Mouse (Mus musculus): ENCODE data around the gene Marcksl1.
A peak's percentile ranks its signal among the peaks of the same experiment; 100 is the strongest.
"Not testable (repeated sequence)": the region's sequence is repeated elsewhere in the genome, so short reads cannot be mapped to it uniquely, and the experiment has no call there.

Marcksl1 gene

DNA sequence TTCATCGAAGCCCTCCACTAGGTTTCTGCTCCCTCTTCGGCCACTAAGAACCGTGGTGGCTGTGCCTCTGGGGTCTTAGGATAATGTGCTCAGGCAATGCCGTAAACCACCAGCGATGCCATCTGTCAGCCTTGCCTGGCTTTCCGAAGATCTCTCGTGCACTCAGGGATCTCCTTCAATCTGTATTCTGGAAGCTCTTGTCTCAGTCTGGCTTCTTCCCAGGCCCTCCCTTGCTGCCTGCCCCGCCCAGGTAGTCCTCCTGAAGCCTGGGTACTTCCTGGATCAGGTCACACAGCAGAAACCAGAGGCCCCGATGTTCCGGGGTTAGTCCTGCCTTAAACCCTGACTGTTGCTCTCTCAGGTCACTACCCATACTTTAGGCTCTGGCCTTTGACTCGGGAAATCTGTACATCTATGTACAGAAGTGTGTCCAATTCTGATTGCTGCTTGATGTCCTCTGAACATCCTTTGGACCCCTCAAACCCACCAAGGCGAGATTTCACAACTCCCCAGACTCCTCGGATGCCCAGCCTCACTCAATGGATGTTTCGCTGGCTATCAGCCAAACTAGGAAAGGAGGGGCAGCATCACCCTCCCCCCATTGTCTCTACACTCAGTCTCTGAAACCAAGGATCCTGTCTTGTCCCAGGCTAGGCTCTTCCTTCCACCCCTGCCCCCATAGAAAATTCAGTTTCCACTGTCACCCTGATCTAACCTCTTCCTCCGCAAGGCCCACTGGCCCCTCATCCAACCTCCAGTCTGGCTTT, 4.4 kb upstream of the Marcksl1 start:
- no peak for ATAC-seq (ENCODE audit: insufficient number of reproducible peaks, low FRiP score, low TSS enrichment)

DNA sequence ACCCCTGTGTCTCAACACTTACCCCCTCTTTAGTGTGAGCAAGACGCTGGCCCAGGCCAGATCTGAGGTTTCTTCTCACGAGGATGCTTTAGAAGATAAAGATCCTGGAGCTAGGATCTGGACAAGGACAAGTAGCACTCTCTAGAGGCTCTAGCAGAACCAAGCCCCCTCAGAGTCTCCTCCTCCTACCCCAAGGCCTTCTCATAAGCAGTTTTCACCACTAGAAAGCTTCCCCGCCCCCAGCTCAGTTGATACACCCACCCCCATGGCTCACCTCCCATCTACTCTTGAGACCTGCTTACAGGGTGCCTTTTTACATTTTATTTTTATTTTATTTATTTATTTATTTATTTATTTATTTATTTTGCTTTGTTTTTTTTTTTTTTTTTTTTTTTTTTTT, 3.7 kb upstream of the Marcksl1 start:
- no peak for ATAC-seq (ENCODE audit: insufficient number of reproducible peaks, low FRiP score, low TSS enrichment)

DNA sequence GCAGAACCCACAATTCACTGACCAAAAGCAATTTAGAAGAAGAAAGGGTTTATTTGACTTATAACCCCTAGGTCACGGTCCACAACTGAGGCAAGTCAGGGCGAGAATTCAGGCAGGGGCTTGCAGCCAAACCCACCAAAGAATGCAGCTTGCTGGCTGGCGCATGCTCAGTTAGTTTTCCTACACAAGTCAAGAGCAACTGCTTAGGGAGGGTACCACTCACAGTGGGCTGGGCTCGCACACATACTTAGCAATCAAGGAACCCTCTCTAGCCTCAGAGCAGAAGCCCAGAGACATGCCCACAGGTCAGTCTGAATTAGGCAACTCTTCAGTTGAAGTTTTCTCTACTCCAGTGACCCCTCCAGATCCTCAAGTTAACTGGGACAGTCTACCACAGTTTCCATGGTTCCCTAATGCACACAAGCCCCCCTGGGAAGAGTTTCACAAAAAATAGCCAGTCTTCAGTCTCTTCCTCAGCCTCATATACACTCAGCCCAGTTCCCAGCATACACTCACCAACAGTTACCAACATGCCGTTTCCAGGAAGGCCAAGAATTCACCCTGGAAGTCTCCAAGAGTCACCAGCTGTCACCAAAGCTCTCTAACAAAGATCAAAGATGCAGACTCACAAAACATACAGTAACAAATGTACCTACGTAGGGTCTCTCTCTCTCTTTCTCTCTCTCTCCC, 2.5 kb upstream of the Marcksl1 start:
- ATAC-seq (ENCODE audit: insufficient number of reproducible peaks, low FRiP score, low TSS enrichment), result no peak

DNA sequence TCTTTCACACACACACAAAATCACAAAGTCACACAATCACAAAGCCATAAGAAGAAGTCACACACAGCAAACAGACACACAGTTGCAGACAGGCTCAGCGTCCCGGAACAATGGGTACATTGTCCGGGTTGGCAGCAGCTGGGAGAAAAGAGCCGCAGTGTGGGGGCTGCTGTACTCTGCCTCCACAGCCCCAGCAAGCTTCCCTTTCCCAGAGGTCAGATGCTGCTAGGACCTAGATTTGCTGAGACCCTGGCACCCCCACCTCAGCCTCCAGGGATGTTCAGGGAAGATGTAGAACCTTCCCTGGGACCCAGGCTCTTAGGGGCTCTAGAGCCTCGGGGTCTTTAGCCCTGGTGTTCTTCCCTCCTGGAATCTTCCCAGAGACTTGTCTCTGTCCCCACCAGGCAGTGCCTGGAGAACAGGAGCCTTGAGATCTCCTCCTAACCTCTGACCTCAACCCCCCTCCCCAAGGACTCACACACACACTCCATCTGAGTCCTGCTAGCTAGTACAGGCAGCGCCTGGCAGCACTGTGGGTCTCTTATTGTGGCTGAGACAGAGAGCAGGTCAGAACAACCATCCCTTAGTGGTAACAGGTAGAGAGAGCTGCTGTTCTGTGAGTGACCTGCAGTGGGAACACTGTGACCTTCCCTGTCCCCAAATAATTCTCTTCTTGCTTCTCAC, 1.8 kb upstream of the Marcksl1 start:
- ATAC-seq (ENCODE audit: insufficient number of reproducible peaks, low FRiP score, low TSS enrichment), result no peak

DNA sequence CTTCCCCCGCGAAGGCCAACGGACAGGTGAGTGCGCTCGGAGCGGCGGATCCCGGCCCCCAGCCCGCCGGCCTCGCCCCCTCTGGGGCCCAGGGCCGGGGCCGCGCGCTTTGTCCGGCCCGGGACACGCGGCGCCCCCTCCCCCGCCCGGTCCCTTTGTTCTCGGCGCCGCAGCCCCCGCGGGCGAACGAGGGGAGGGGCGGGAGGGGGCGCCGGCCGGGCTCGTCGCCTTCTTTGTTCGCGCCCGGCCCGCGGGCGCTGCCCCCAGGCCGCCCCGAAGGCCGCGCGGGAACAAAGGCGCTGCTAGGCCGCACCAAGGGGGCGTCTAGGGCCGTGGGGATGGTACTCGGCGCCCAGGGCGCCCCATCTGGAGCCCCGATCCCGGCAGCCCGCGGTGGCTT, 510 bp downstream of the Marcksl1 start:
- no peak for ATAC-seq (ENCODE audit: insufficient number of reproducible peaks, low FRiP score, low TSS enrichment)

DNA sequence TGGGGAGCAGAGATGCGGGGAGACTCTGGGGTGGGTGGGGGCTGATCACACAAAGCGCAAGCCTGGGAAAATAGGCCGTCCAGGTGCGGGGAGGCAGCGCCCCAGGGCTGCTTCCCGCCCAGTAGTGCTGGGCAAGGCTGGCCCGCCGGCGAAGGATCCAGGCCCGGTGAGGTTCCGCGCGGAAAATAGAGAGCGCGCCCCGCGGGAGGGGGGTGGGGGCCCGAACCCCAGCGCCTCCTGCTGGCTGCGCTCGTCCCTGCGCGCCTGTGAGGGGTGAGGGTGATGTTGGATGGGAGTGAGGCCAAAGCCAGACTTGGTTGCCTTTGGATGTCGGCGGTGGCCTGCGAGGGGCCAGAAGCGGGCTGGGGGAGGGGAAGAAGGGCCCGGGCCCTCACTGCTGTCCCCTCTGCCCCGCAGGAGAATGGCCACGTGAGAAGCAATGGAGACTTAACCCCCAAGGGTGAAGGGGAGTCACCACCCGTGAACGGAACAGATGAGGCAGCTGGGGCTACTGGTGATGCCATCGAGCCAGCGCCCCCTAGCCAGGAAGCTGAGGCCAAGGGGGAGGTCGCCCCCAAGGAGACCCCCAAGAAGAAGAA, 1.0 kb downstream of the Marcksl1 start:
- ATAC-seq (ENCODE audit: insufficient number of reproducible peaks, low FRiP score, low TSS enrichment), result no peak

DNA sequence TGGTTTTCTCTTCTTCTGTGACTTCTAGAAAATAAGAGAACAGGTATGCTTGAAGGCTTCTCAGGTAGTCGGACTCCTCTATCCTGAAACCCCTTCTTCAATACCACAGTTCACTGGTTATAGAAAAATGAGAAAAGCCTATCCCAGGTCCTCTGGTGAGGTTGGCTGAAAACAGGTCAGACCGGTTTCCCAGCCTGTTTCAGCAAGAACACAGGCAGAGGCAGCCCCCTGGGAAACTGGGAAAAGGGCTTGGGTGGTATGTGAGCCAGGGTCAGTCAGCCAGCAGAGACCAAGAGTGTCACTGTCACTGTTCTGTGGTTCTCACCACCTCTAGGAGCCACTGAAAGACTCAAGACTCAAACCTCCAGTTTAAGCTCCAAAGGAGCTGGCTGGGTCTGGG, 3.5 kb downstream of the Marcksl1 start:
- no peak for ATAC-seq (ENCODE audit: insufficient number of reproducible peaks, low FRiP score, low TSS enrichment)

DNA sequence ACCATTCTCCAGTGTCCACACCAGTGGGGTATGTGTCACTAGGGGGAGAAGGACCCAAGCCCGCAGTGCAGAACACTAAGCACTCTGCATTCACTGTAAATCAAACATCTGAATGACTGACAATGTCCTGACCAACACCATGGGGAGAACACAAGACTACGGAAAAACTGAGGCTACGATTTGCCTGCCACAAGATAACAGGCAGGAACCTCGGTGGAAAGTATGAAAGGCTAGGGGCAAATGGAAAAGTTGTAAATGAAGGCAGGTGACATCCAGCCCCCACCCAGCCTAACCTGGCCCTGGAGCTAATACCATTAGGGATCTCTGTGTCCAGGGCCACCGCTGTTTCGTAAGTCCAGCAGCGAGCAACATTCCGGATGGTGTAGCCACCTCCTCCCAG, 5.1 kb downstream of the Marcksl1 start:
- ATAC-seq (ENCODE audit: insufficient number of reproducible peaks, low FRiP score, low TSS enrichment), result no peak

DNA sequence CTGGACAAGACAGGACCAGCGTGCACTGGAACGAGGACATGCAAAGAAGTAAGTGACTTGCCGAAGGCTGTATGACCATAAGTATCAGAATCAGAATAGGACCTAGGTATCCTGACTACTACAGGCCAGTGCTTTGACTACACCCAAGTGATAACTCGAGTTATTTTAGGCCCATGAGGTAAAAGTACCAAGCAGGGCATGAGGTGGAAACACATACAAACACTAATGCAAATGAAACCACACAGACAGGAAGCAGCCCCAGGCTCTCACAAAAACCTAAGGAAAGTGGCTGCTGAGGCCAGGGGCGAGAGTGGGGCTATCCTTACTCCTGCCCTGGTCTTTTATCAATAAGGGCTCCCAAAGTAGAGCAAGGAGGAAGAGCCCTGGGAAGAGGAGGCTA, 12.0 kb downstream of the Marcksl1 start:
- no peak for ATAC-seq (ENCODE audit: insufficient number of reproducible peaks, low FRiP score, low TSS enrichment)

DNA sequence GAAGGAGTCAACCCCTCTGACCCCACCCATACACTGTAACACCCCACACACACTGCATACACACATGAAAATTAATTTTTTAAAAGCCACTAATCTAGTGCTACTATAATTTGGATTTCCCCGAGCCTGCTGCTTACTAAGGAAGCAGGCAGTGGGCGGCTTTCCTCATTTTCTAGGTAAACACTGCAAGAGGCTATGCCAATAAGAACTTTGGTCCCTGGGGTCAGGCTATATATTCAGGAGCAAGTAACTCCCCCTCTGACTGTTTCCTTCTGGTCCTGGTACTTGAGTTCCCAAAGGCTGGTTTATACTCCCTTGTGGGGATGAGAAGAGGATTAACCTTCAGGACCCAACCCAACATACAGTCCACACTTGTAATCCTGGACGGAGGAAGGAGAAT, 12.5 kb downstream of the Marcksl1 start:
- ATAC-seq (ENCODE audit: insufficient number of reproducible peaks, low FRiP score, low TSS enrichment), result no peak

DNA sequence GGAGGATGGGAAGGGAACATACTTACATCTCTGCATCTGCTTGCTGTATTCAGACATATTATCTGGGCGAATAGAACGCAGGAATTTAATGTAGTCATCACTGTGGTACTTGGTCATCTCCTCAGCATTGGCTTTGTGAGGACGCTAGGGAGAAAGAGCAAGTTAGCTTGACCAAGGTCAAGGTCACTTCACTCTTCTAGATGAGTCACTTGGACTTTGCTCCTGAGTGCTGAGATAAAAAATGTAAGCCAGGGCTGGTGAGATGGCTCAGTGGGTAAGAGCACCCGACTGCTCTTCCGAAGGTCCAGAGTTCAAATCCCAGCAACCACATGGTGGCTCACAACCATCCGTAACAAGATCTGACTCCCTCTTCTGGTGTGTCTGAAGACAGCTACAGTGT, 15.5 kb downstream of the Marcksl1 start:
- ATAC-seq (ENCODE audit: insufficient number of reproducible peaks, low FRiP score, low TSS enrichment), result not testable (repeated sequence)

DNA sequence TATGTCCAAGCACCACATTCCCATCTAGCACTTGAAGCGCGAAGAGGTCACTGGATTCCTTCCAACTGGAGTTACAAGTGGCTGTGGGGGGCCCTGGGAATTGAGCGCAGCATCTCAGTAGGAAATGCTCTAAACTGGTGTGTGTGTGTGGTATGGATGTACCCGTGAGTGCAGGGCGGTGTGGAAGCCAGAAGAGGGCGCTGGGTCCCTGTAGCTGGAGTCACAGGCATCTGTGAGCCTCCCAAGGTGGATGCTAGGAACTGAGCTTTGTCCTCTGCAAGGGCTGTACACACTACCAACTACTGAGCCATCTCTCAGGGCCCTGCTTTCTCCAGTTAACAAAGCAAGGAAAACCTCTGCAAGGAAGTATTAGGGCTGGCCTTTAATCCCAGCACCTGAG, 26.6 kb downstream of the Marcksl1 start:
- ATAC-seq (ENCODE audit: insufficient number of reproducible peaks, low FRiP score, low TSS enrichment), result no peak

DNA sequence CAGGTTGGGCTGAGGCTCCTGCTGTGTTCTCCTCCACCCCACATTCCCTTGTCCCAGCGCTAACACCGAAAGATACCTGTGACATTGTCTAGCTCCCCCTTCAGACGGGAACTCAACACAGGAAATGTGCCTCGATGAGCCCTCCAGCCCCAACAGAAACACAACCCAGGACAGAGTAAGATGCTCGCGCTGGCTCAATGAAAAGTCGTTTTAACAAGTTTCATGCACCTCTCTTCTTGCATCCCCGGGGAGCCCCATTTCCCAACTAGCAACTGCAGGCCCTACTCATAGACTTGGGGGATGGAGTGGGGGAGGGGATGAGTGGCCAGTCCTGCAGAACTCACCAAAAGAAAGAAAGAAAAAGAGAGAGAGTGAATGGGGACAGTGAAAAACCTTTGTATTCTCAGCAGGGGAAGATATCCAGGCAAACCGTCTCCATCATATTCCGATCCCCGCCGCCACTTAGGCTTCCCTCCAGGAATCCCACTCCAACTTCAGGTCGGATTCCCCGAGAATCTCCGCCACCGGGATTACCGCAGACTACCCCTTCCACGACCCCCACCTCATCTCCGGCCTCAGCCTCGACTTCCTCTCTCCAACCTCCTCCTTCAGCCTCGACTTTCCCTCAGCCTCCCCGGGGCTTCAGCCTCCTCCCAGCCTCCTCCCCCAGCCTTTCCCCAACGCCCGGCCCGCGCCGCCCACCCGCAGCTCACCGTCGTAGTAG, 28.6 kb downstream of the Marcksl1 start:
- ATAC-seq (ENCODE audit: insufficient number of reproducible peaks, low FRiP score, low TSS enrichment), result peak; percentile 26; the same call in 1 of the 2 replicates

DNA sequence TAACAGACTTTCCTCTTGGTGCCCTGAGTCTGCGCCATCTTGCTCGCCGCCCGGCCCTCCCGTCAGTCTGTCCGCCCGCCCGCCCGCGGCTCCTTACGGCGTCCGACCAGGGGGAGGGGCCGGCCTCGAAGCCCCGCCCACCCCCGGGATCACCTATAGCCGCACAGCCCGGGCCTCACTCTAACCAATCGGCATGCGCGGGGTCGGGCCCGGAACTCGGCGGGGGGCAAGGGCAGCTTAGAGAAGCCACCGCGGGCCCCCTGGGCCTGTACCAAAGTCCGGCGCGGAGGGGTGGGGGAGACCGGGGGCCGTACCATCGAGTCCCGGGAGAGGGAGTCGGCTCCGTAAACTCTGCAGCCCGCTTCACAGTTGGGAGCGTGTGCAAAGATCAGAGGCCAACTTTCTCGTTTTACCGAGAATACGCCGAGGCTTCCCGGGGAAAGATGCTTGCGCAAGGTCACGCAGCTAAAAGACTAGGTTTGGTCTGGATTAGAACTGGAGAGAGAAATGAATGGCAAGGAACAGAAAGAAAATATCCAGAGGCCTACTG, 29.3 kb downstream of the Marcksl1 start, which contains the start of gene Hdac1:
Gene Hdac1, minus strand, starts transcription at position 122 of the 550 bp plus-strand sequence.
- peak; percentile 94 for ATAC-seq (ENCODE audit: insufficient number of reproducible peaks, low FRiP score, low TSS enrichment)

DNA sequence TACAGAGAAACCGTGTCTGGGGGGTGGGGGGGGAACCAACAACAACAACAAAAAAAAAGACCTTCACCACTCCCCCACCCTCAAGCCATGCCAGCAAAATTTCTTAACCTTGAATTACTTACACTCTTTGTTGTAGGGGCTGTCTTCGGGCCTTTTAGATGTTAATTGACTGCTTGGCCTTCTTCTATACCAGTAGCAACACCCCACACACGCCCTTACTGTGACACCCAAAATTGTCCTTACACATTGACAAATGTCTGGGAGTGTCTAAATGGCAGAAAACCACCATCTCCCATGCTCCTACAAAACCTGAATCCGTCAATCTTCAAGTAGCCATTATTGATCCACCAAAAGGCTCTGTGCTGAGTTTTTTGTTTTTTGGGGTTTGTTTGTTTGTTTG, 30.7 kb downstream of the Marcksl1 start:
- no peak for ATAC-seq (ENCODE audit: insufficient number of reproducible peaks, low FRiP score, low TSS enrichment)

DNA sequence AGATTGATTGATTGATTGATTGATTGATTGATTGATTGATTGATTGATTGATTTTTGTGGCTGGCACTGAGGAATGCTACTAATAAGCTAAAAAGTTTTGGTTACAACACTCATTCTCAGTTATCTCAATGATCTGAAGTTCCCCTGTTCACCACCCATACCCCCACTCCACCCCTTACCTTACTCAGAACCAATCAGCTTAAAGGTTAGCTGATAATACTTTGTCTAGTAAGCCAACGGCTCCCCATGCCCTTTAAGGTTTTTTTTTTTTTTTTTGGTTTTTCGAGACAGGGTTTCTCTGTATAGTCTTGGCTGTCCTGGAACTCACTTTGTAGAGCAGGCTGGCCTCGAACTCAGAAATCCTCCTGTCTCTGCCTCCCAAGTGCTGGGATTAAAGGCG, 34.2 kb downstream of the Marcksl1 start:
- not testable (repeated sequence) for ATAC-seq (ENCODE audit: insufficient number of reproducible peaks, low FRiP score, low TSS enrichment)

DNA sequence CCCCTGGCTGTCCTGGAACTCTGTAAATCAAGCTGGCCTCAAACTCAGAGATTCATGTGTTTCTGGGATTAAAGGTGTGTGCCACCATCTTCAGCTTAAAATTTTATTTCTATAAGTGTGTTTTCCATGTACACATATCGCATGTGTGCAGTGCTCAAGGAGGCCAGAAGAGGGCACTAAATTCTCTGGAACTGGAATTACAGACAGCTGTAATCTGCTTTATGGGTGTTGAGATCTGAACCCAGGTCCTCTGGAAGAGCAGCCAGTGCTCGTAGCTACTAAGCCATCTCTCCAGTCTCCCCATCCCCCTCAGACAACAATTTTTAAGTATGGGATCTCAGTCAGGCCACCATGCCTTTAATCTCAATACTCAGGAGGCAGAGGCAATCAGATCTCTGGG, 35.9 kb downstream of the Marcksl1 start:
- no peak for ATAC-seq (ENCODE audit: insufficient number of reproducible peaks, low FRiP score, low TSS enrichment)

DNA sequence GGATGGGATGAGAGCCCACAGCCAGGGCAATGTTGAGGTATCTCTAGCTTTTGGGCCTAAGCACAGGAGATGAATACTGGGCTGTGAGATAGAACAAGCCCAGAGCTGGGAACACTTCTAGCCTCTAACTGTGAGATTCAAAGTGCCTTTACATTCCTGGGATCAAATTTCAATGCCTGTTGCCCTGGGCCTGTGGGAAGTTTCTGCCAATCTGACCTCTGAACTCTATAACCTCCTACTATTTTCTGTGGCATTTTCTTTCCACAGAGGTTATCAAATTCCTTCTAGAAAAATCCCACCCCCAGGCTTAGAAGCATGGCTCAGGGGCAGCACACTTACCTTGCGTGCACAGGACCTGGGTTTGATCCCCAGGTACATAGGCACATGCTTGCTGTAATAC, 36.9 kb downstream of the Marcksl1 start:
- ATAC-seq (ENCODE audit: insufficient number of reproducible peaks, low FRiP score, low TSS enrichment), result no peak

DNA sequence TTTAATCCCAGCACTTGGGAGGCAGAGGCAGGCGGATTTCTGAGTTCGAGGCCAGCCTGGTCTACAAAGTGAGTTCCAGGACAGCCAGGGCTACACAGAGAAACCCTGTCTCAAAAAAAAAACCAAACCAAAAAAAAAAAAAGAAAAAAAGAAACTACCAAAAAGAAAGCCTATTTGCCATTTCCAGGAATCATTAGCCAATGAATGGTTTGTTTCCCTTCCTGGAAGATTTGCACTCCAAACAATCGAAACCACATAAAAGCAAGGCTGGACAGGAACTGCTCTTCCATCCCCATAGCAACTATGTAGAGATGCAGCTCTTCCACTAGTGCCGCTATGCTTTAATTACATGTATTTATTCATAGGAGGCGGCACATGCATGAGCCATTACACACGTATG, 41.1 kb downstream of the Marcksl1 start:
- ATAC-seq (ENCODE audit: insufficient number of reproducible peaks, low FRiP score, low TSS enrichment), result not testable (repeated sequence)

DNA sequence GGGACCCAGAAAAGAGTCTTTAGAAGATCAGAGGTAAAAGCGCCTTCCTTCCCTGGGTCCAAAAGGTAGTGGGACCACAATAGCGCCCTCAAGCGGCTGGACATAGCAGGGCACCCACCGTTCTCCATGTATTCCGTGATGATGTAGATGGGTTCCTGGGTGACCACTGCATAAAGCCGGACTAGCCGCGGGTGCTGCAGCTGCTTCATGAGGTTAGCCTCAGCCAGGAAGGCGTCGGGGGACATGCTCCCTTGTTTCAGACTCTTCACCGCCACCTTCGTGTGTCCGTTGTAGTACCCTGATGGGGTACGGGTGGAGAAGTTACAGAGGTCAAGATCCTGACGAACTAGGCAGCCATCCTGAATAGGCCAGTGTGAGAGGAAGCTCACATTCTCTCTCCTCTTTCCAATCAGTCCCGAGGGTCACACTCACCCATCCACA, 42.1 kb downstream of the Marcksl1 start:
- ATAC-seq (ENCODE audit: insufficient number of reproducible peaks, low FRiP score, low TSS enrichment), result 0 out of 2 replicates have a peak, but pooled peaks have one; percentile 15

All from cerebellum, adult (tissue).